Mouse (Mus musculus): ENCODE measurements around the gene Ttc26. TPM values are rescaled to one million over a fixed set of nuclear protein-coding genes. Genes with fewer than 3 reads are reported as not detected.
"Not testable (repeated sequence)": the region's sequence is repeated elsewhere in the genome, so short reads cannot be mapped to it uniquely, and the experiment has no call there.

The Ttc26 gene
- polyA plus RNA-seq, 1 experiment from 2014 or later: 5.0 TPM

GRCm38 (mm10) chr6:38380764-38381128 lies 523 bp upstream of the Ttc26 start:
- Histone ChIP-seq H3K36me3 (ENCODE audit: control insufficient read depth, insufficient read depth, low read length) (peaks cover 5% of the 10 kb centered on the region; the same call in 1 of the 2 replicates), H3K4me2 (ENCODE audit: low read depth, low read length) (peak overlapping the region; percentile 71), H3K9me3 (ENCODE audit: control insufficient read depth, low read length) (no peaks in the 10 kb centered on the region), H3K4me3 (ENCODE audit: low read depth, low read length) (peak overlapping the region; percentile 45), H3K4me1 (ENCODE audit: control insufficient read depth, insufficient read depth, low read length) (no peaks in the 10 kb centered on the region), H3K27ac (replicated peaks; ENCODE audit: low read depth, low read length) (no peak overlapping the region; the same call in 1 of the 2 replicates), H3K27me3 (replicated peaks; ENCODE audit: control insufficient read depth, insufficient read depth, low read length) (no peaks in the 10 kb centered on the region), H3K9ac (ENCODE audit: low read depth, low read length) (peak overlapping the region; percentile 64)
- WGBS: 4% methylated on average over 4 of the region's 4 CpGs
- ATAC-seq (ENCODE audit: low read depth): no peak
- no peak for DNase-seq (ENCODE audit: low spot score)

GRCm38 (mm10) chr6:38389671-38390070 lies 8.4 kb downstream of the Ttc26 start:
- Histone ChIP-seq H3K36me3 (ENCODE audit: control insufficient read depth, insufficient read depth, low read length) (peaks cover 42% of the 10 kb centered on the region), H3K27ac (replicated peaks; ENCODE audit: low read depth, low read length) (no peak overlapping the region), H3K4me1 (ENCODE audit: control insufficient read depth, insufficient read depth, low read length) (no peaks in the 10 kb centered on the region), H3K4me2 (ENCODE audit: low read depth, low read length) (no peak overlapping the region), H3K9me3 (ENCODE audit: control insufficient read depth, low read length) (no peaks in the 10 kb centered on the region), H3K27me3 (replicated peaks; ENCODE audit: control insufficient read depth, insufficient read depth, low read length) (no peaks in the 10 kb centered on the region), H3K9ac (ENCODE audit: low read depth, low read length) (no peak overlapping the region), H3K4me3 (ENCODE audit: low read depth, low read length) (no peak overlapping the region)
- ATAC-seq (ENCODE audit: low read depth) (no peak), DNase-seq (ENCODE audit: low spot score) (peak; percentile 29)
- WGBS: 81% methylated on average over 3 of the region's 3 CpGs

- not testable (repeated sequence) for H3K27me3 ChIP-seq (replicated peaks; ENCODE audit: control insufficient read depth, insufficient read depth, low read length); ATAC-seq (ENCODE audit: low read depth); H3K36me3 ChIP-seq (ENCODE audit: control insufficient read depth, insufficient read depth, low read length); DNase-seq (ENCODE audit: low spot score); H3K9ac ChIP-seq (ENCODE audit: low read depth, low read length); H3K9me3 ChIP-seq (ENCODE audit: control insufficient read depth, low read length); H3K27ac ChIP-seq (replicated peaks; ENCODE audit: low read depth, low read length); H3K4me1 ChIP-seq (ENCODE audit: control insufficient read depth, insufficient read depth, low read length)
- peak overlapping the region; percentile 57 for H3K4me2 ChIP-seq (ENCODE audit: low read depth, low read length)
- H3K4me3 ChIP-seq (ENCODE audit: low read depth, low read length): peak overlapping the region; percentile 94
- 75% methylated on average over 5 of the region's 5 CpGs for WGBS
These were observed 51.2 kb downstream of the Ttc26 start for GRCm38 (mm10) chr6:38432457-38432856.

- Histone ChIP-seq H3K9ac (ENCODE audit: low read depth, low read length) (peak within 1 kb of the TSS; percentile 87), H3K4me2 (ENCODE audit: low read depth, low read length) (peak within 1 kb of the TSS; percentile 78), H3K27me3 (replicated peaks; ENCODE audit: control insufficient read depth, insufficient read depth, low read length) (no peaks in the 10 kb centered on the region), H3K4me3 (ENCODE audit: low read depth, low read length) (peak within 1 kb of the TSS; percentile 94), H3K36me3 (ENCODE audit: control insufficient read depth, insufficient read depth, low read length) (no peaks in the 10 kb centered on the region), H3K27ac (replicated peaks; ENCODE audit: low read depth, low read length) (peak within 1 kb of the TSS; percentile 97), H3K4me1 (ENCODE audit: control insufficient read depth, insufficient read depth, low read length) (0 out of 2 replicates have a peak, but pooled peaks cover 7% of the 10 kb centered on the region), H3K9me3 (ENCODE audit: control insufficient read depth, low read length) (no peaks in the 10 kb centered on the region)
- peak; percentile 98 for ATAC-seq (ENCODE audit: low read depth)
- peak; percentile 99 for DNase-seq (ENCODE audit: low spot score)
- 0% methylated on average over 61 of the region's 64 CpGs for WGBS
These were observed 52.2 kb downstream of the Ttc26 start, which contains the start of gene Ubn2 for GRCm38 (mm10) chr6:38433261-38434033. Ubn2 (plus strand) TSS chr6:38433950.

- DNase-seq (ENCODE audit: low spot score) (peak; percentile 72), ATAC-seq (ENCODE audit: low read depth) (peak; percentile 71)
- Histone ChIP-seq H3K4me3 (ENCODE audit: low read depth, low read length) (peak overlapping the region; percentile 94), H3K27me3 (replicated peaks; ENCODE audit: control insufficient read depth, insufficient read depth, low read length) (no peaks in the 10 kb centered on the region), H3K27ac (replicated peaks; ENCODE audit: low read depth, low read length) (peak overlapping the region; percentile 97), H3K9ac (ENCODE audit: low read depth, low read length) (peak overlapping the region; percentile 87), H3K36me3 (ENCODE audit: control insufficient read depth, insufficient read depth, low read length) (no peaks in the 10 kb centered on the region), H3K9me3 (ENCODE audit: control insufficient read depth, low read length) (no peaks in the 10 kb centered on the region), H3K4me1 (ENCODE audit: control insufficient read depth, insufficient read depth, low read length) (0 out of 2 replicates have a peak, but pooled peaks cover 7% of the 10 kb centered on the region), H3K4me2 (ENCODE audit: low read depth, low read length) (peak overlapping the region; percentile 78)
- WGBS: under 1% methylated on average over 33 of the region's 118 CpGs
These were observed 53.1 kb downstream of the Ttc26 start for GRCm38 (mm10) chr6:38434055-38435023.

- 90% methylated on average over 3 of the region's 3 CpGs for WGBS
- Histone ChIP-seq H3K4me3 (ENCODE audit: low read depth, low read length) (no peak overlapping the region), H3K9ac (ENCODE audit: low read depth, low read length) (no peak overlapping the region), H3K9me3 (ENCODE audit: control insufficient read depth, low read length) (no peaks in the 10 kb centered on the region), H3K27me3 (replicated peaks; ENCODE audit: control insufficient read depth, insufficient read depth, low read length) (no peaks in the 10 kb centered on the region), H3K4me2 (ENCODE audit: low read depth, low read length) (no peak overlapping the region), H3K27ac (replicated peaks; ENCODE audit: low read depth, low read length) (no peak overlapping the region), H3K4me1 (ENCODE audit: control insufficient read depth, insufficient read depth, low read length) (no peaks in the 10 kb centered on the region), H3K36me3 (ENCODE audit: control insufficient read depth, insufficient read depth, low read length) (peaks cover 63% of the 10 kb centered on the region)
- no peak for ATAC-seq (ENCODE audit: low read depth)
- DNase-seq (ENCODE audit: low spot score): no peak
These were observed 62.6 kb downstream of the Ttc26 start for GRCm38 (mm10) chr6:38443842-38444241.

GRCm38 (mm10) chr6:38448295-38448694 lies 67.0 kb downstream of the Ttc26 start:
- Histone ChIP-seq H3K4me1 (ENCODE audit: control insufficient read depth, insufficient read depth, low read length) (no peaks in the 10 kb centered on the region), H3K27ac (replicated peaks; ENCODE audit: low read depth, low read length) (no peak overlapping the region), H3K4me3 (ENCODE audit: low read depth, low read length) (no peak overlapping the region), H3K4me2 (ENCODE audit: low read depth, low read length) (no peak overlapping the region), H3K9ac (ENCODE audit: low read depth, low read length) (no peak overlapping the region), H3K27me3 (replicated peaks; ENCODE audit: control insufficient read depth, insufficient read depth, low read length) (no peaks in the 10 kb centered on the region), H3K36me3 (ENCODE audit: control insufficient read depth, insufficient read depth, low read length) (peaks cover 81% of the 10 kb centered on the region), H3K9me3 (ENCODE audit: control insufficient read depth, low read length) (no peaks in the 10 kb centered on the region)
- DNase-seq (ENCODE audit: low spot score): no peak
- WGBS: 85% methylated on average over 2 of the region's 2 CpGs
- ATAC-seq (ENCODE audit: low read depth): no peak

- Histone ChIP-seq H3K4me3 (ENCODE audit: low read depth, low read length) (no peak overlapping the region), H3K27ac (replicated peaks; ENCODE audit: low read depth, low read length) (no peak overlapping the region), H3K9ac (ENCODE audit: low read depth, low read length) (no peak overlapping the region), H3K4me2 (ENCODE audit: low read depth, low read length) (no peak overlapping the region), H3K9me3 (ENCODE audit: control insufficient read depth, low read length) (no peaks in the 10 kb centered on the region), H3K36me3 (ENCODE audit: control insufficient read depth, insufficient read depth, low read length) (peaks cover 83% of the 10 kb centered on the region), H3K4me1 (ENCODE audit: control insufficient read depth, insufficient read depth, low read length) (no peaks in the 10 kb centered on the region), H3K27me3 (replicated peaks; ENCODE audit: control insufficient read depth, insufficient read depth, low read length) (no peaks in the 10 kb centered on the region)
- DNase-seq (ENCODE audit: low spot score) (no peak), ATAC-seq (ENCODE audit: low read depth) (no peak)
- WGBS: 94% methylated on average over 4 of the region's 4 CpGs
These were observed 71.8 kb downstream of the Ttc26 start for GRCm38 (mm10) chr6:38453049-38453448.

Data from embryonic facial prominence, embryonic 14.5 days (tissue).